Mouse (Mus musculus): ENCODE measurements around the gene Slc38a5. TPM values are rescaled to one million over a fixed set of nuclear protein-coding genes. Genes with fewer than 3 reads are reported as not detected.

Gene Slc38a5
- 5.5 and 5.7 TPM in 2 replicates for polyA plus RNA-seq (2014; fragmentation: Nextera tagmentation; extraction: Ambion mirVana)

DNA sequence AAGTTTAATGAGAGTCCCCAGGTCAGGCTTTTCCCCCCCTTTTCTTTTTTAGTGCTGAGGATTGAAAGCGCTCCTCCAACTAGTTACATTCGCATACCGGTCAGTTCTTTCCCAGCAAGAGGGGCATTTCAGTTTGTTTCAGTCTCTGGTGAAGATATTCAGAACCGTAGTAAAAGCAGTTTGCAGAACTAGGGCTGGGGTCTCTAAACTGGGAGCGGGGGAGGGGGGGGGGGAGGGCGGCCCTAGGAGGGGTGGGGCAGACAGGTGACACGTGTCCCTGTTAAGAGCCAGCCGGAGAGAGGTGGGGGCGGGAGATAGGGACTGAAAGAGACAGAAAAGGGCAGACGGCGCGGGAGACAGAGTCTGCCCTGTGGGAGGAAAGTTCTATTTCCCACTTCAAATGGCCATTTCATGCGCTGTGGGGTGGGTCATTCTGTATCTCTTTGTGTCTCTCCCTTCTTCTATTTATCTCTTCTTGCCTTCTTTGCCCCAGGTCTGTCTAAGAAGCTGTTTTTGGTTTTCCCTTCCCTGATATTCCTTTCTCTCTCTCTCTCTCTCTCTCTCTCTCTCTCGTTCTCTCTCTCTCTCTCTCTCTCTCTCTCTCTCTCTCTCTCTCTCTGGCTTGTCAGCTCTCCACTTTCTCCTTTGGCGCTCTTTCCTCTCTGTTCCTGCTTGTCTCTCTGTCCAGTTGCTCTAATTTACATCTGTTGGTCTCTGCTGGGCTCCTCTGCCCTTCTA is at the start of gene Slc38a5:
Gene Slc38a5 (plus strand): TSS at position 51 of the 738 bp plus-strand sequence.
- Histone ChIP-seq H3K27ac (ENCODE audit: low read depth, low read length) (no peak within 1 kb of the TSS), H3K4me3 (ENCODE audit: low read depth, low read length) (no peak within 1 kb of the TSS), H3K9me3 (ENCODE audit: control insufficient read depth, low read length) (no peaks in the 10 kb centered on the region), H3K9ac (ENCODE audit: low read depth, low read length) (no peak within 1 kb of the TSS), H3K4me2 (replicated peaks; ENCODE audit: low read depth, low read length) (no peak within 1 kb of the TSS), H3K27me3 (ENCODE audit: control insufficient read depth, insufficient read depth, low read length) (no peaks in the 10 kb centered on the region), H3K36me3 (ENCODE audit: control insufficient read depth, insufficient read depth, low read length) (no peaks in the 10 kb centered on the region), H3K4me1 (replicated peaks; ENCODE audit: control insufficient read depth, insufficient read depth, low read length) (no peaks in the 10 kb centered on the region)
- WGBS = 13% methylated on average over 13 of the region's 15 CpGs
- DNase-seq (ENCODE audit: low spot score) (no peak), ATAC-seq (ENCODE audit: low FRiP score) (no peak)

DNA sequence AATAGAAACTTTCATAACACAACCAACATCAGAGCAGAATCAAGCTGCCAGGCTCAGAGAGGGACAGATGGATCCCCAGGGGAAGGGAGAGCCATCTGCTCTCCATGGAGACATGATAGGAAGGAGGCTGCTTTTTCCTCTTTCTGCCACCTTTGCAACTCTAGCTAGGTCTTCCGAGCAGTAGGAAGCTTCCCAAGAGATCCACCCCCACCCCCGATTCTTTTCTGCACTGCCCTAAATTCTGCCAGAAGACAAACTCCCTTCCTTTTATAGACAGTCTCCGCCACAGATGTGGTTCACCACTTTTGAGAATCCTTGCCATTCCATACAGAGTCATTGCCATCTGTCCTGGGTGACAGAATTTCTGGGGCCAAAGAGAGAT is 48.6 kb upstream of the Slc38a5 start:
- Histone ChIP-seq H3K4me2 (replicated peaks; ENCODE audit: low read depth, low read length) (no peak overlapping the region), H3K9ac (ENCODE audit: low read depth, low read length) (no peak overlapping the region), H3K27me3 (ENCODE audit: control insufficient read depth, insufficient read depth, low read length) (no peaks in the 10 kb centered on the region), H3K9me3 (ENCODE audit: control insufficient read depth, low read length) (no peaks in the 10 kb centered on the region), H3K27ac (ENCODE audit: low read depth, low read length) (no peak overlapping the region), H3K4me3 (ENCODE audit: low read depth, low read length) (no peak overlapping the region), H3K36me3 (ENCODE audit: control insufficient read depth, insufficient read depth, low read length) (no peaks in the 10 kb centered on the region), H3K4me1 (replicated peaks; ENCODE audit: control insufficient read depth, insufficient read depth, low read length) (no peaks in the 10 kb centered on the region)
- 83% methylated on average over 3 of the region's 3 CpGs for WGBS
- DNase-seq (ENCODE audit: low spot score) = no peak
- no peak for ATAC-seq (ENCODE audit: low FRiP score)

DNA sequence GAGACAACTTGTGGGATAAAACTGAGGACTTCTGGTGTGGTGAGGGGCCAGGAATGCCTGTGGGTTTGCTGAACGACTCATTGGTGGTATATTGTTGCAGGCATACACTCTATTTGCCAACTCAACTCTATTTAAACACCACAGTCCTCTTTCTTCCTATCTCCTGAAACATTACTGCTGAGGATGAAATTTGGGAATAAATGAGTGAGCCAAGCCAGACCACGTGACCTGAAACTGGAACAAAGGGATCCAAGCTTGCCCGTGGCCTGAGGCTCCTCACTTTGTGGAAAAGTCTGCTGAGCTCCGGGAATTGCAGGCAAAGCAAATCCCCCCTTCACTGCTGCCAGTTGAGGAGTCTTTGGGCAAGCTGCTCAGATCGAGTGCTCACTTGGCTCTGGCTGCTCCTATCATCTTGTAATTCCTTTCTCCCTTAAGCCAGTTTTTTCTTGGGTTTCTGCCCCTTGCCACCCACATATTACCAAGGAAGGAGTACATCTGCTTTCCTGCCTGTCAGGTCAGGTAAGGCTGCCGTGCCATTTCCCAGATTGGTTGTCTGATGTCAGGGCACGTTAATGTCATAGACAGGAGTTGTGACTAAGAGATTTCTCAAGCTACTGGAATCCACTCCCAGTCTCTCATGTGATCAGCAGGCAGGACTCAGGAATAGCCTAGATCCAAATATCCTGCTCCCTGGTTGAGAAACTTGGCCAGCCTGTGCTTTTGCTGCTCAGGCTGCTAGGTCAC is 48.1 kb upstream of the Slc38a5 start:
- ATAC-seq (ENCODE audit: low FRiP score) = no peak
- 67% methylated on average over 7 of the region's 7 CpGs for WGBS
- no peaks in the 10 kb centered on the region for H3K4me1 ChIP-seq (replicated peaks; ENCODE audit: control insufficient read depth, insufficient read depth, low read length)
- no peaks in the 10 kb centered on the region for H3K36me3 ChIP-seq (ENCODE audit: control insufficient read depth, insufficient read depth, low read length)
- H3K4me3 ChIP-seq (ENCODE audit: low read depth, low read length) = no peak overlapping the region
- DNase-seq (ENCODE audit: low spot score) = no peak
- no peak overlapping the region for H3K9ac ChIP-seq (ENCODE audit: low read depth, low read length)
- no peaks in the 10 kb centered on the region for H3K9me3 ChIP-seq (ENCODE audit: control insufficient read depth, low read length)
- H3K27me3 ChIP-seq (ENCODE audit: control insufficient read depth, insufficient read depth, low read length) = no peaks in the 10 kb centered on the region
- no peak overlapping the region for H3K4me2 ChIP-seq (replicated peaks; ENCODE audit: low read depth, low read length)
- no peak overlapping the region for H3K27ac ChIP-seq (ENCODE audit: low read depth, low read length)

DNA sequence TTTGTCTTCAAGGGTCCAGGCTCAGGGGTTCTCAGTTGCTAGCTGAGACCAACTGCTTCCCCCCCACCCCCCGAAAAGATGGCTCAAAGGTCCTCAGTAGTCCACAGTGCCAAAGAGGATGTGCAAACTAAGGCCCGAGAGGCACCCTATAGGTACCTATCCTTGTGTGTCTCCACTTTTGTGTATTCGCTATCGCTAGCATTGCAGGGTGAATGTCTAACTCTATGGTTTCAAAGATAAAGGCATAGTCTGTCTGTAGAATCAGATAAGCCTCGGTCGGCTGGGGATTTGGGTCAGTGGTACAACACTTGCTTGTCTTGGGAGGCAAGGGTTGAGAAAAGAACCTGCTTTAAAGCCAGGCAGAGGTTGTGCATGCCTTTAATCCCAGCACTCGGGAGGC is 47.5 kb upstream of the Slc38a5 start:
- Histone ChIP-seq H3K9ac (ENCODE audit: low read depth, low read length) (no peak overlapping the region), H3K27me3 (ENCODE audit: control insufficient read depth, insufficient read depth, low read length) (no peaks in the 10 kb centered on the region), H3K4me3 (ENCODE audit: low read depth, low read length) (no peak overlapping the region), H3K9me3 (ENCODE audit: control insufficient read depth, low read length) (no peaks in the 10 kb centered on the region), H3K27ac (ENCODE audit: low read depth, low read length) (no peak overlapping the region), H3K36me3 (ENCODE audit: control insufficient read depth, insufficient read depth, low read length) (no peaks in the 10 kb centered on the region), H3K4me1 (replicated peaks; ENCODE audit: control insufficient read depth, insufficient read depth, low read length) (no peaks in the 10 kb centered on the region), H3K4me2 (replicated peaks; ENCODE audit: low read depth, low read length) (no peak overlapping the region)
- ATAC-seq (ENCODE audit: low FRiP score) (no peak), DNase-seq (ENCODE audit: low spot score) (no peak)
- 88% methylated on average over 7 of the region's 7 CpGs for WGBS

DNA sequence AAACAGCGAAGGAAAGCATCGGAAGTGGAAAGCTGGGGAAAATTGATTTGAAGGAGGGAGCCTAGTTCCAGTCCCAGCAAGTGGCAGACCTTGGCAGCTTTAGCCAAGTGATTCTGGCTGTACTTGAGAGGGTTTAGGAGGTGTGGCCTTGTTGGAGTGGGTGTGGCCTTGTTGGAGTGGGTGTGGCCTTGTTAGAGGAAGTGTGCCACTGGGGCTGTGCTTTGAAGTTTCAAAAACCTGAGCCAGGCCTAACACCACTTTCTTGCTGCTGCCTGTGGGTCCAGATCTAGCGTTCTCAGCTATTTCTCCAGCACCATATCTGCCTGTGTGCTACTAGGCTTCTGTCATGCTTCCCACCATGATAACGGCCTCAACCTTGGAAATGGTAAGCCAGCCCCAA is 40.7 kb upstream of the Slc38a5 start:
- 68% methylated on average over 4 of the region's 4 CpGs for WGBS
- no peak overlapping the region for H3K9ac ChIP-seq (ENCODE audit: low read depth, low read length)

DNA sequence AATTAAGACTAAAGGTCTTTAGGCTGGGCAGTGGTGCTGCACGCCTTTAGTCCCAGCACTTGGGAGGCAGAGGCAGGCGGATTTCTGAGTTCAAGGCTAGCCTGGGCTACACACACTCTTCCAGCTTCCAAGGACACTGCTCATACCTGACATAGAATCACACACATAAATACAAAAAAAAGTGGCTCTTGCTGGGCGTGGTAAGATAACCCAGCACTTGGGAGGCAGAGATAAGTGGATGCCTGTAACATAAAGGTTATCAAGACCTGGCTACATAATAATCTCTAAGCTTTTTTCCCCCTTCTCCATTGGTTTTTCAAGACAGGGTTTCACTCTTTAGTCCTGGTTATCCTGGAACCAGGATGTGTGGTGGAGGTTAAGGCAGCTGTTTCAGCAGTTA is 37.3 kb upstream of the Slc38a5 start:
- Histone ChIP-seq H3K4me3 (ENCODE audit: low read depth, low read length) (no peak overlapping the region), H3K9ac (ENCODE audit: low read depth, low read length) (no peak overlapping the region), H3K27ac (ENCODE audit: low read depth, low read length) (no peak overlapping the region), H3K36me3 (ENCODE audit: control insufficient read depth, insufficient read depth, low read length) (no peaks in the 10 kb centered on the region), H3K27me3 (ENCODE audit: control insufficient read depth, insufficient read depth, low read length) (no peaks in the 10 kb centered on the region), H3K9me3 (ENCODE audit: control insufficient read depth, low read length) (no peaks in the 10 kb centered on the region), H3K4me2 (replicated peaks; ENCODE audit: low read depth, low read length) (no peak overlapping the region), H3K4me1 (replicated peaks; ENCODE audit: control insufficient read depth, insufficient read depth, low read length) (no peaks in the 10 kb centered on the region)
- WGBS = 86% methylated on average over 3 of the region's 3 CpGs
- DNase-seq (ENCODE audit: low spot score) = no peak
- no peak for ATAC-seq (ENCODE audit: low FRiP score)

More for the DNA sequence above, 40.7 kb upstream of the Slc38a5 start:
- H3K4me3 ChIP-seq (ENCODE audit: low read depth, low read length) = no peak overlapping the region
- no peaks in the 10 kb centered on the region for H3K27me3 ChIP-seq (ENCODE audit: control insufficient read depth, insufficient read depth, low read length)
- ATAC-seq (ENCODE audit: low FRiP score) (no peak), DNase-seq (ENCODE audit: low spot score) (no peak)
- no peak overlapping the region for H3K4me2 ChIP-seq (replicated peaks; ENCODE audit: low read depth, low read length)
- H3K9me3 ChIP-seq (ENCODE audit: control insufficient read depth, low read length) = no peaks in the 10 kb centered on the region
- no peak overlapping the region for H3K27ac ChIP-seq (ENCODE audit: low read depth, low read length)
- H3K36me3 ChIP-seq (ENCODE audit: control insufficient read depth, insufficient read depth, low read length) = no peaks in the 10 kb centered on the region
- no peaks in the 10 kb centered on the region for H3K4me1 ChIP-seq (replicated peaks; ENCODE audit: control insufficient read depth, insufficient read depth, low read length)

DNA sequence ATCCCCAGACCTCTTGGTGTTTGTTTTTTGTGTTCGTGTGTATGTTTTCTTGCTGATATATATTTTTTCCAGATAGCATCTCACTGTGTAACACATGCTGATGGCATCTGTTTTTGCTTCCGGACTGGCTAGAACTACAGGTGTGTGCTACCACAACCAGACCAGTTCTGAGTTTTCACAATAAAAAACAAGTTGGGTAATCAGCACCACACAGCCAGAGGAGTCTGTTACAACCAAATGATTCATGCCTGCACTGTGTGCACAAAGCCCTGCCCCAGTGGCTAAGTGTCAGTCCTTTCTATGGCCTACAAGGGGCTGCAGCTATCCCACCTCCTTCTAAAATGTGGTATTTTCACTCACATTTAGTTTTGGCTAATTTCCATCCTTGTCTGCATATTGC is 34.2 kb upstream of the Slc38a5 start:
- ATAC-seq (ENCODE audit: low FRiP score) = no peak
- 93% methylated on average over 2 of the region's 2 CpGs for WGBS

DNA sequence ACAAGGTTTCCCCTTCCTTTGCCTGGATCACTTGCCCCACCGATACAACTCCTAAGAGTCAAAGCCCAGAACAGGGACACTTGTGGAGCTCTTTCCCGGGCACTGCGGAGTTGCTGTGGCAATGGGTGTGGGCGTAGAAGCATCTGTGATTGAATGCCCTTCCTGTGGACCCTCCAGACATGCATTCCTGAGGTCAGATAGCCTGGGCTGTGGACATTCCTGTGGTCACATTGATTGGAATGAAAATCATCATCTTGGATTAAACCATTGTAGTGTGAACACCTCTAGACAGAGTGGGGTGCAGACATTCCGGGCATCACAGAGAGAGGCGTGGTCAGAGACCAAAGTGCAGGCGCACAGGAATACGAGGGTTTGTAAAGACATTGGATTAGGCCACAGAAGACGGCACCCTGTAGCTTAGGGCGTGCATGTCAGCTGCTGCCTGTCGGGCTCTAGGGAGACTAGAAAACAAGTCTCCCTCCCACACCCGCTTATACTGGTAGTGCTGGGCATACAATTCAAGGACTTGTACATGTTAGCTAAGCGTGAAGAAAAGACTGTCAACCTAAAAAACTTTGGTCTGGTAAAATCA is 32.0 kb upstream of the Slc38a5 start:
- WGBS = 62% methylated on average over 13 of the region's 13 CpGs
- Histone ChIP-seq H3K4me2 (replicated peaks; ENCODE audit: low read depth, low read length) (no peak overlapping the region), H3K9me3 (ENCODE audit: control insufficient read depth, low read length) (no peaks in the 10 kb centered on the region)

More for the DNA sequence above, 34.2 kb upstream of the Slc38a5 start:
- Histone ChIP-seq H3K4me2 (replicated peaks; ENCODE audit: low read depth, low read length) (no peak overlapping the region), H3K4me3 (ENCODE audit: low read depth, low read length) (no peak overlapping the region), H3K4me1 (replicated peaks; ENCODE audit: control insufficient read depth, insufficient read depth, low read length) (no peaks in the 10 kb centered on the region), H3K27me3 (ENCODE audit: control insufficient read depth, insufficient read depth, low read length) (no peaks in the 10 kb centered on the region), H3K36me3 (ENCODE audit: control insufficient read depth, insufficient read depth, low read length) (no peaks in the 10 kb centered on the region), H3K9me3 (ENCODE audit: control insufficient read depth, low read length) (no peaks in the 10 kb centered on the region), H3K9ac (ENCODE audit: low read depth, low read length) (no peak overlapping the region), H3K27ac (ENCODE audit: low read depth, low read length) (no peak overlapping the region)
- no peak for DNase-seq (ENCODE audit: low spot score)

More for the DNA sequence above, 32.0 kb upstream of the Slc38a5 start:
- no peak overlapping the region for H3K27ac ChIP-seq (ENCODE audit: low read depth, low read length)
- H3K9ac ChIP-seq (ENCODE audit: low read depth, low read length) = no peak overlapping the region
- H3K4me1 ChIP-seq (replicated peaks; ENCODE audit: control insufficient read depth, insufficient read depth, low read length) = no peaks in the 10 kb centered on the region
- ATAC-seq (ENCODE audit: low FRiP score) (no peak), DNase-seq (ENCODE audit: low spot score) (no peak)
- H3K4me3 ChIP-seq (ENCODE audit: low read depth, low read length) = no peak overlapping the region
- no peaks in the 10 kb centered on the region for H3K27me3 ChIP-seq (ENCODE audit: control insufficient read depth, insufficient read depth, low read length)
- H3K36me3 ChIP-seq (ENCODE audit: control insufficient read depth, insufficient read depth, low read length) = no peaks in the 10 kb centered on the region

Measured in hindbrain, embryonic 11.5 days (tissue).